Mouse (Mus musculus): Measurements from ENCODE around the gene Dck.

GRCm38 (mm10) chr5:88797121-88797520 lies 32.3 kb downstream of the Dck start:
- TF ChIP-seq POLR2A (IDR thresholded peaks at IDR 0.05; ENCODE audit: insufficient read length, low read depth) (no peak), CEBPB (IDR thresholded peaks at IDR 0.05; ENCODE audit: insufficient read depth, poor library complexity, severe bottlenecking) (no peak), TCF12 (IDR thresholded peaks at IDR 0.05; ENCODE audit: insufficient read depth, poor library complexity, severe bottlenecking) (no peak), REST (IDR thresholded peaks at IDR 0.05; ENCODE audit: insufficient read depth, insufficient read length) (no peak), USF1 (IDR thresholded peaks at IDR 0.05; ENCODE audit: low read depth) (no peak), MAX (IDR thresholded peaks at IDR 0.05; ENCODE audit: low read depth) (no peak), POLR2AphosphoS2 (IDR thresholded peaks at IDR 0.05; ENCODE audit: insufficient read length, low read depth) (no peak), MYOG (IDR thresholded peaks at IDR 0.05; ENCODE audit: control insufficient read depth in 1 of 3, insufficient read depth in 1 of 3, insufficient read length in 2 of 3, low read depth in 2 of 3) (no peak), SRF (IDR thresholded peaks at IDR 0.05; ENCODE audit: control insufficient read depth, insufficient read length, low read depth) (no peak), E2F4 (IDR thresholded peaks at IDR 0.05; ENCODE audit: insufficient read depth) (no peak)
